In the genomic region with DNA sequence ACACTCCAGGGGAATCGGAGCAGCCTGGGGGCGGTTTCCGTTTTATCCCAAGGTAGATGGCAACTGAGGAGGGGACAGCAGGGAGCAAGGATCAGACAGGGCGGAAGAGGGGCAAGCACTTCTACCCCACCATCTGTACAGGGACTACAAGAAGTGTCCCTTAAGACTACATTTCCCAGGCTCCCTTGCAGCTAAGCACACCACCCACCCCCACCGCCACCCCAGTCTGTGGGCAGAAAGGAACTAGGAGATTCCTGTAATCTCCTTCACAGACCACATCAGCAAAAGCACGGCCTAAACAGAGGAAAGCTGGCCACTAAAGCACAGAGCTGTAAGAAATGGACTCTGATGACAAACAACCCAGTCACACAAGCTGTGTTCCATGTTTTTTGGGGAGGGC, we compare ENCODE assay signal across 26 mouse cellular contexts. TPM values are rescaled to one million over a fixed set of nuclear protein-coding genes. Genes with fewer than 3 reads are reported as not detected.
DNase-seq lines count a peak whose midpoint lies in the region; ATAC-seq and TF ChIP-seq lines count a peak whose summit lies in the region.
"Had no signal": no experiment of that assay in that cellular context is flagged by ENCODE, and none has a peak within 500 bp of the region (broad histone marks: within the 10 kb centered on the region; RNA-seq: fewer than 3 reads in every experiment).

No protein-coding gene starts in this region.

- no peaks in the 10 kb centered on the region for H3K9me3 ChIP-seq in ES-E14 (ENCODE audit: control insufficient read depth, insufficient read depth, low read depth, low read length)
- H3K9me3 ChIP-seq: forebrain, embryonic 13.5 days; heart, embryonic 12.5 days; limb, embryonic 15.5 days; megakaryocyte, embryonic 14.5 days; midbrain, embryonic 15.5 days had no signal

- in situ Hi-C loops in ES-E14 (cut with MboI; ENCODE audit: low sequenced_read_pairs in 2 of 2, unreplicated experiment in 2 of 2) = no loop called here

- ATAC-seq in common myeloid progenitor, adult 5-6 weeks (replicated peaks; ENCODE audit: low read depth, poor library complexity, severe bottlenecking) = peak; percentile 68
- ATAC-seq: forebrain, embryonic 13.5 days; intestine, embryonic 16.5 days; midbrain, embryonic 15.5 days had no signal

- H3K27ac ChIP-seq in left cerebral cortex, adult 2 months = peak overlapping the region; percentile 81
- no peak overlapping the region for H3K27ac ChIP-seq in ES-E14 (ENCODE audit: insufficient read depth, low read depth, low read length, poor library complexity, severe bottlenecking)
- H3K27ac ChIP-seq: forebrain, embryonic 13.5 days; hindbrain, postnatal 0 days; limb, embryonic 15.5 days; liver, embryonic 14.5 days; midbrain, embryonic 15.5 days had no signal

- intact Hi-C loops in left cerebral cortex, adult 2 months (cut with DNase I) = no loop called here
- intact Hi-C loops in left cerebral cortex, postnatal 4 days (cut with DNase I) = no loop called here
- intact Hi-C loops in heart, postnatal 10 days (cut with DNase I) = no loop called here

- no peak for TF ChIP-seq CTCF in left cerebral cortex, adult 2 months (IDR thresholded peaks at IDR 0.05)

- H3K4me3 ChIP-seq in left cerebral cortex, adult 2 months = no peak overlapping the region
- peak overlapping the region; percentile 33 to 59; a peak in 3 of 4 replicates for H3K4me3 ChIP-seq in ES-E14 (ENCODE audit: insufficient read depth in 1 of 2, low read depth in 1 of 2, low read length in 2 of 2, poor library complexity in 1 of 2, severe bottlenecking in 1 of 2)
- H3K4me3 ChIP-seq: forebrain, embryonic 13.5 days; heart, embryonic 12.5 days; limb, embryonic 15.5 days; megakaryocyte, embryonic 14.5 days; midbrain, embryonic 15.5 days; myocyte had no signal

- peaks cover 15 to 28% of the 10 kb centered on the region in 2 experiments for H3K4me1 ChIP-seq in ES-E14 (ENCODE audit: control insufficient read depth in 2 of 2, insufficient read depth in 2 of 2, low read length in 2 of 2, poor library complexity in 1 of 2)
- H3K4me1 ChIP-seq: forebrain, embryonic 13.5 days had no signal

- DNase-seq in left cerebral cortex, adult 2 months (ENCODE audit: extremely low spot score in 1 of 2, low spot score in 2 of 2) = peak in 1 of 2 experiments; percentile 51
- DNase-seq in left cerebral cortex, postnatal 4 days = no peak
- peak; percentile 40 to 63 for DNase-seq in right cerebral cortex, adult 2 months (ENCODE audit: low spot score in 2 of 2)
- no peak for DNase-seq in right cerebral cortex, postnatal 14 days
- DNase-seq in ES-E14 (ENCODE audit: low read depth, low spot score) = no peak
- no peak for DNase-seq in heart, postnatal 10 days
- DNase-seq in kidney, postnatal 14 days = no peak
- DNase-seq: adrenal gland, adult 8-10 months; B cell, adult 2 months; cerebellum, adult 18-20 months; cerebellum, postnatal 14 days; heart, postnatal 14 days; kidney, adult 9 months; kidney, postnatal 25 days; lung, embryonic 14.5 days had no signal

- H3K9ac ChIP-seq in ES-E14 (ENCODE audit: insufficient read depth, low read depth, low read length, poor library complexity, severe bottlenecking) = peak overlapping the region; percentile 64
- H3K9ac ChIP-seq: forebrain, embryonic 13.5 days; heart, embryonic 12.5 days; limb, embryonic 15.5 days; liver, embryonic 14.5 days; lung, embryonic 14.5 days; midbrain, embryonic 15.5 days had no signal

- H3K36me3 ChIP-seq in ES-E14 (ENCODE audit: control insufficient read depth, insufficient read depth, low read length, poor library complexity, severe bottlenecking) = peaks cover 8% of the 10 kb centered on the region

TF ChIP-seq in ES-E14, 5 proteins besides CTCF, POLR2A, EP300 and RAD21:
- no peak for TF ChIP-seq CHD2 (IDR thresholded peaks at IDR 0.05; ENCODE audit: low read depth, low read length)
- TF ChIP-seq ZNF384 (IDR thresholded peaks at IDR 0.05; ENCODE audit: low read depth, low read length) = no peak
- TF ChIP-seq MAFK (IDR thresholded peaks at IDR 0.05; ENCODE audit: insufficient read depth, low read depth, low read length) = no peak
- TF ChIP-seq ZC3H11A (IDR thresholded peaks at IDR 0.05; ENCODE audit: borderline replicate concordance, low read depth, low read length) = no peak
- TF ChIP-seq HCFC1 (IDR thresholded peaks at IDR 0.05; ENCODE audit: borderline replicate concordance, insufficient read depth, low read length) = peak; percentile 86

RNA-seq across cellular contexts. Expression of a gene that starts 21.8 kb away (rescaled TPM):
- total RNA-seq in left cerebral cortex, adult 2 months (2021) = not detected
- total RNA-seq in left cerebral cortex, postnatal 4 days (2021) = not detected
- total RNA-seq in ES-E14 (2012; rRNA removed) = 0.85 and 1.1 TPM in 2 replicates
- total RNA-seq in common myeloid progenitor, adult 5-6 weeks (2017) = 1.5 and 3.6 TPM in 2 replicates
- total RNA-seq in heart, postnatal 10 days (2021) = 1,000 to 10,000 TPM; 3,255 to 3,362 TPM
- total RNA-seq: adrenal gland, adult 8-10 months had no signal

RNA-seq across cellular contexts. Expression of a gene that starts 22.4 kb away (rescaled TPM):
- 1 to 10 TPM; 2.4 to 4.1 TPM for total RNA-seq in left cerebral cortex, adult 2 months (2021)
- total RNA-seq in left cerebral cortex, postnatal 4 days (2021) = 1 to 10 TPM; 1.2 to 1.3 TPM
- 10.1 and 19.5 TPM in 2 replicates for total RNA-seq in ES-E14 (2012; rRNA removed)
- total RNA-seq in common myeloid progenitor, adult 5-6 weeks (2017) = not detected in 2 replicates
- total RNA-seq in heart, postnatal 10 days (2021) = under 1 TPM; 0.26 to 0.55 TPM
- total RNA-seq: granulocyte monocyte progenitor cell, adult 5-6 weeks had no signal

RNA-seq across cellular contexts. Expression of a gene that starts 32.3 kb away (rescaled TPM):
- total RNA-seq in left cerebral cortex, adult 2 months (2021) = 10 to 100 TPM; 79.1 to 79.5 TPM
- total RNA-seq in left cerebral cortex, postnatal 4 days (2021) = 100 to 1,000 TPM; 118 to 119 TPM
- 9.9 and 10.3 TPM in 2 replicates for total RNA-seq in ES-E14 (2012; rRNA removed)
- 4.6 and 7.7 TPM in 2 replicates for total RNA-seq in common myeloid progenitor, adult 5-6 weeks (2017)
- 10 to 100 TPM; 26.6 to 26.8 TPM for total RNA-seq in heart, postnatal 10 days (2021)

RNA-seq across cellular contexts. Expression of a gene that starts 36.8 kb away (rescaled TPM):
- under 1 TPM; 0.26 to 0.36 TPM for total RNA-seq in left cerebral cortex, adult 2 months (2021)
- under 1 TPM; 0.42 to 0.46 TPM for total RNA-seq in left cerebral cortex, postnatal 4 days (2021)
- total RNA-seq in ES-E14 (2012; rRNA removed) = 0.85 and 2.2 TPM in 2 replicates
- 3.1 and 4.2 TPM in 2 replicates for total RNA-seq in common myeloid progenitor, adult 5-6 weeks (2017)
- total RNA-seq in heart, postnatal 10 days (2021) = 1 to 10 TPM in 1 of 2 experiments, under 1 TPM in 1; 0.81 to 1.0 TPM

RNA-seq across cellular contexts. Expression of a gene that starts 44.5 kb away (rescaled TPM):
- total RNA-seq in left cerebral cortex, adult 2 months (2021) = 10 to 100 TPM; 37.2 TPM
- total RNA-seq in left cerebral cortex, postnatal 4 days (2021) = 10 to 100 TPM; 46.1 to 62.8 TPM
- total RNA-seq in ES-E14 (2012; rRNA removed) = 38.8 and 62.6 TPM in 2 replicates
- 25.8 and 30.3 TPM in 2 replicates for total RNA-seq in common myeloid progenitor, adult 5-6 weeks (2017)
- total RNA-seq in heart, postnatal 10 days (2021) = 10 to 100 TPM; 10.3 to 12.3 TPM

Comparison
In these comparisons a context has a peak if more than half of its experiments do, and no peak if none do; other contexts are left out.
1. DNase-seq: peak in right cerebral cortex, adult 2 months (2 of 2); none in left cerebral cortex, postnatal 4 days (single experiment), right cerebral cortex, postnatal 14 days (single experiment), ES-E14 (single experiment), heart, postnatal 10 days (0 of 2) and kidney, postnatal 14 days (single experiment).
2. RNA of a gene that starts 21.8 kb away (total RNA-seq): 3,255 to 3,362 TPM in heart, postnatal 10 days; 1.5 to 3.6 TPM in common myeloid progenitor, adult 5-6 weeks, 0.85 to 1.1 TPM in ES-E14, not detected in left cerebral cortex, postnatal 4 days and not detected in left cerebral cortex, adult 2 months; every median in the first group is over 100 times any median in the second.